Mouse (Mus musculus): Measurements from ENCODE around the gene Hoxa3.

Hoxa3 gene

DNA sequence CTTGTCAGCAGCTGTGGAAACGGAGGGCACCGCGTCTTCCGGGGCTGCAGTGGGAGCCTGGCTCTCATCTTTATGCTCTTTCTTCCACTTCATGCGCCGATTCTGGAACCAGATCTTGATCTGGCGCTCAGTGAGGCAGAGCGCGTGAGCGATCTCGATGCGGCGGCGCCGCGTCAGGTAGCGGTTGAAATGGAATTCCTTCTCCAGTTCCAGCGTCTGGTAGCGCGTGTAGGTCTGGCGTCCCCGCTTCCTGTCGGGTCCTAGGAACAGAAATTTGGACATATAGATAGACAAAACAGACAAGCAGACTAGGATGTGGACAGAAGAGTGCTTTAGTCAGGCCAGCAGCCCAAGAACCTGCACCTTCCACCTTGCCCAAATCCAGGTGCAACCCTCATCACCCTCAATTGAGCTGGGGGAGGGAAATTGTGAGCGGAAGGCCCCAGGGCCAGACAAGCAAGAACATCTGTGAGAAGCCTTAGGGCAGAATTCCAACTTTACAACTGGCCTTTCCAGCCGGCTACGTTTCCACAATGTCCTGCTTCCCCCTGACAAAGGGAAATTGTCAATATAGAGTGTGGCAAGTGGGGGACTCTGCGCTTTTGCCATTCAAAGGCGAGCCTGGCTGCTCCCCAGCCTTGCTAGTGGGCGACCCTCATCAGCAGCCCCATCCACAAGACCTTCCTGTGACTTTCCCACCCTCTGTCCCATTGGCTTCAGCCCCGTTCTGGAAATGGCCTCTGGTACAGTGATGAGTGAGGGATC lies 2.8 kb upstream of the Hoxa3 start:
- TF ChIP-seq POU5F1 (IDR thresholded peaks at IDR 0.05; ENCODE audit: borderline replicate concordance, low read length) (no peak), CTCF (conservative IDR thresholded peaks at IDR 0.05; ENCODE audit: low read length) (no peak), NANOG (IDR thresholded peaks at IDR 0.05; ENCODE audit: borderline replicate concordance, low read length) (no peak)
- Histone ChIP-seq H3K4me1 (replicated peaks; ENCODE audit: low read depth, low read length) (peaks cover 49% of the 10 kb centered on the region), H3K4me3 (replicated peaks; ENCODE audit: low read length) (no peak overlapping the region), H3K36me3 (ENCODE audit: insufficient read depth, low read length) (no peaks in the 10 kb centered on the region), H3K9me3 (ENCODE audit: low read length) (no peaks in the 10 kb centered on the region), H3K27me3 (ENCODE audit: insufficient read depth, low read length) (peaks cover 100% of the 10 kb centered on the region)

DNA sequence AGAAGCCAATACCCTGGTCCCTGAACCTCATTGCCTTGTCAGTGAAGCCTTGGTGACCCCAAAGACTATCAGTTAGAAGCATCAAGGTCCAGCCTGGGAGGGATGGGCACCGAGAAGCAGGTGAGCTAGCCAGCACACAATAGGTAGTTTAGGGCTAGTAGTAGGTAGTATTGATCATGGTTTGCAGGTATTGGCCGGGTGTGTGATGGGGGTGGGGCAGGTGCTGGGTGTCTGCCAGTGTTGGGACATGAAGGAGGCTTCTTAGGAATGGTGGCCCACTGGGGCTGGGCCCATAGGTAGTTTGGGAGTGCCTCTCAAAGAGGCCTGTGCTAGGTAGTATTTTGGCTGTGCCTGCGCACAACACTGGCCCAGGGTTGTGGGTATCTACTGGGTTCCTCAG lies 1.9 kb upstream of the Hoxa3 start:
- Histone ChIP-seq H3K27me3 (ENCODE audit: insufficient read depth, low read length) (peaks cover 99% of the 10 kb centered on the region), H3K36me3 (ENCODE audit: insufficient read depth, low read length) (no peaks in the 10 kb centered on the region), H3K9me3 (ENCODE audit: low read length) (no peaks in the 10 kb centered on the region), H3K4me1 (replicated peaks; ENCODE audit: low read depth, low read length) (peaks cover 50% of the 10 kb centered on the region), H3K4me3 (replicated peaks; ENCODE audit: low read length) (no peak overlapping the region)
- TF ChIP-seq POU5F1 (IDR thresholded peaks at IDR 0.05; ENCODE audit: borderline replicate concordance, low read length): no peak
- no peak for TF ChIP-seq NANOG (IDR thresholded peaks at IDR 0.05; ENCODE audit: borderline replicate concordance, low read length)
- no peak for TF ChIP-seq CTCF (conservative IDR thresholded peaks at IDR 0.05; ENCODE audit: low read length)

DNA sequence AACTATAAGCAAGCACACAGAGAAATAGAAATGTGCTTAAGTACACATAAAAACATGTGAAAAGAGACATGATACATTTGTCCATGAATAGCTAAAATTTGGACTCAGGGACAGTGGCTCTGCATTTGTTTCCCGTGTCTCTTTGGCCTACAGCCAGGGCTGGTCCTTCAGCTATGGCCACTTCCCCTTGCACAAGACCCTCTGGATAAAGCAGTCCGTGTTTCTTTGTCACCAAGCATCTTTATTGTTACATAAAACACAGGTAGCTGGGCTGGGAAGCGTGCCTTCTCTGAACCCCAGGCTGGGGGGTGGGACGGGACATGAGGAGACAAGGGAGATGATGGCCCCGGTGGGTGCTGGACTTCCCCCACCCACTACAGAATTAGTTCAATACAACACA lies 1.1 kb upstream of the Hoxa3 start:
- H3K9me3 ChIP-seq (ENCODE audit: low read length): no peaks in the 10 kb centered on the region
- H3K36me3 ChIP-seq (ENCODE audit: insufficient read depth, low read length): no peaks in the 10 kb centered on the region
- TF ChIP-seq NANOG (IDR thresholded peaks at IDR 0.05; ENCODE audit: borderline replicate concordance, low read length) (no peak), CTCF (conservative IDR thresholded peaks at IDR 0.05; ENCODE audit: low read length) (no peak), POU5F1 (IDR thresholded peaks at IDR 0.05; ENCODE audit: borderline replicate concordance, low read length) (no peak)
- H3K27me3 ChIP-seq (ENCODE audit: insufficient read depth, low read length): peaks cover 99% of the 10 kb centered on the region
- H3K4me3 ChIP-seq (replicated peaks; ENCODE audit: low read length): no peak overlapping the region
- H3K4me1 ChIP-seq (replicated peaks; ENCODE audit: low read depth, low read length): peaks cover 51% of the 10 kb centered on the region

DNA sequence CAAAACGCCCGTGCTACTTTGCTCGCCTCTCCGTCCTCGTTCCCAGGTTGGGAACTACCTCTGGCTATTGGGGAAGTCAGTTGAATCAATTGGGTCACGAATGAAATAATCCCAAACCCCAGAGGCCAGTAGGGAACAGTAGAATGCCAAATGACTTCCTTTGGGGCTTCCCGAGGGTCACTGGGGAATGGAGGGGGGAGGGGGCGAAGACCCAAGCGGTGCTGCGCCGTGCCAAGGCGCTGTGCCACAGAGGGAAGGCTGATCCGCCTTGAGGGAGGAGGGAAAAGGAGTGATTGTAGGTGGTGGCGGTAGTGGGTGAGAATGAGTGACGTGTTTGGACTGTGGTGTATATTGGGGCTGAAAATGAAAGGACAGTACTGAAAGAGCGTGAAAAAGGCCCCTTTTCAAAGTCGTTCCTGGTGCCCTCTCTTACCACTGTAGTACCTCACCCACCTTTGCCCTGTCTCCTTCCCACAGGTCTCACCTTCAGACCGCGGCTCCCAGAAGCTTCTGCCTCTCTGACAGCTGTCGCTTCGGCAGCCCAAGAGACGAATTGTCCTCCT lies 499 bp downstream of the Hoxa3 start:
- TF ChIP-seq NANOG (IDR thresholded peaks at IDR 0.05; ENCODE audit: borderline replicate concordance, low read length) (no peak), POU5F1 (IDR thresholded peaks at IDR 0.05; ENCODE audit: borderline replicate concordance, low read length) (no peak), CTCF (conservative IDR thresholded peaks at IDR 0.05; ENCODE audit: low read length) (no peak)
- Histone ChIP-seq H3K4me3 (replicated peaks; ENCODE audit: low read length) (peak overlapping the region; percentile 35; the same call in 1 of the 2 replicates), H3K36me3 (ENCODE audit: insufficient read depth, low read length) (no peaks in the 10 kb centered on the region), H3K4me1 (replicated peaks; ENCODE audit: low read depth, low read length) (peaks cover 57% of the 10 kb centered on the region), H3K27me3 (ENCODE audit: insufficient read depth, low read length) (peaks cover 98% of the 10 kb centered on the region), H3K9me3 (ENCODE audit: low read length) (no peaks in the 10 kb centered on the region)

DNA sequence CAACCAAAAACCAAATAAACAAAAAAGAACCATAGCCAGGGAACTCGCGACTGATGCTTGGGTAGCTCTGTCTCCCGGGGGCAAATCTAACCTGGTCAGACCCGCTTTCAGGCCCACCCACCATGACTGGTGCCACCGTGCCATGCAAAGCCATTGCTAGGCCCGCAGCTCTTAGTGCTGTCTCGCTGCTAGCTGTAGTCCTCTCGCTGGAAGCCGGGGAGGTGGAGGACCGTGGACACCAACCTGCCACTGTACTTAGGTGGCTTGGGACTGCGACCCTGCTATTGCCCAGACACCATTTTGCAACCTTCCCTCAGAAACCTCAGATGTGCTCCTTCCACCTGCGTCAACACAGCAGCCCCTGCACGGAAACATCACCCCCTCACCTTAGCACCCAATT lies 1.2 kb downstream of the Hoxa3 start:
- TF ChIP-seq NANOG (IDR thresholded peaks at IDR 0.05; ENCODE audit: borderline replicate concordance, low read length) (no peak), CTCF (conservative IDR thresholded peaks at IDR 0.05; ENCODE audit: low read length) (no peak), POU5F1 (IDR thresholded peaks at IDR 0.05; ENCODE audit: borderline replicate concordance, low read length) (no peak)
- H3K9me3 ChIP-seq (ENCODE audit: low read length): no peaks in the 10 kb centered on the region
- peaks cover 98% of the 10 kb centered on the region for H3K27me3 ChIP-seq (ENCODE audit: insufficient read depth, low read length)
- 0 out of 2 replicates have a peak overlapping the region, but pooled peaks have one; percentile 26 for H3K4me3 ChIP-seq (replicated peaks; ENCODE audit: low read length)
- H3K36me3 ChIP-seq (ENCODE audit: insufficient read depth, low read length): no peaks in the 10 kb centered on the region
- peaks cover 53% of the 10 kb centered on the region for H3K4me1 ChIP-seq (replicated peaks; ENCODE audit: low read depth, low read length)

DNA sequence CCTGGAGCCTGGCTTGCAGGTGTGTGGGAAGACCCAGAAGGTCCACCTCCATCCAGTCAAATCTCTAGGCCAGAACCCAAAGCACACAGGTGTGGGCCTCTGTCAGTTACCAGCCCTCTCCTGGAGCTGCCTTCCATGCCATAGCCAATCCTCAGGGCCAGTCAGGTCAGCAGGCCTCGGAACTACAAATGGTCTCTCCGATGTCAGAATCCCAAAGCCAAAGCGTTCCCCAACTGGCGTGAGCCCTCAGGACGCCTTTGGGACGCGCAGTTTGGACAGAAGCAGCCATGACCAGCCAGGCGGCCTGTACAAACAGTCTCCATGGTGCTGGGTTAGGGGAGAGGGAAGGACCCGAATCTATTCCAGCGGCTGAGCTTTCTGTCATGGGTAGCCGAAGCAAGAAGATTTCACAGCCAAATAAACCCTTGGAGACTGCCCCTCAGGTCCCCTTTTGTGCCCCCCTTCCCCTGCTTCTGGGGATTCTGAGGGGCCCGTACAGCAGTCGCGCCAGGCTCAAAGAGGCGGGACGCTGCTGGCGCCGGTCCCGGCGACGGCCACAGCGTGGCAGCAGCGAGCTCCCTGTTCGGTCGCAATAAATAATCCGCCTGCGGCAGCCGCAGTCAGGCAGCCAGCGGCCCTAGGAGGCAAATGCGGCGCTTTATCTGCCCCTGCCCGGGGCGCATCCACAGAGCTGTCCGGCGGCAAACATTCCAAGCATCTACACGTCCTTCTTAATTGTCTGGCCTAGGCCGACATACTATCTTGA lies 1.8 kb downstream of the Hoxa3 start:
- no peaks in the 10 kb centered on the region for H3K36me3 ChIP-seq (ENCODE audit: insufficient read depth, low read length)
- H3K27me3 ChIP-seq (ENCODE audit: insufficient read depth, low read length): peaks cover 98% of the 10 kb centered on the region
- TF ChIP-seq POU5F1 (IDR thresholded peaks at IDR 0.05; ENCODE audit: borderline replicate concordance, low read length) (no peak), NANOG (IDR thresholded peaks at IDR 0.05; ENCODE audit: borderline replicate concordance, low read length) (no peak), CTCF (conservative IDR thresholded peaks at IDR 0.05; ENCODE audit: low read length) (no peak)
- 0 out of 2 replicates have a peak overlapping the region, but pooled peaks have one; percentile 26 for H3K4me3 ChIP-seq (replicated peaks; ENCODE audit: low read length)
- peaks cover 50% of the 10 kb centered on the region for H3K4me1 ChIP-seq (replicated peaks; ENCODE audit: low read depth, low read length)
- H3K9me3 ChIP-seq (ENCODE audit: low read length): no peaks in the 10 kb centered on the region

DNA sequence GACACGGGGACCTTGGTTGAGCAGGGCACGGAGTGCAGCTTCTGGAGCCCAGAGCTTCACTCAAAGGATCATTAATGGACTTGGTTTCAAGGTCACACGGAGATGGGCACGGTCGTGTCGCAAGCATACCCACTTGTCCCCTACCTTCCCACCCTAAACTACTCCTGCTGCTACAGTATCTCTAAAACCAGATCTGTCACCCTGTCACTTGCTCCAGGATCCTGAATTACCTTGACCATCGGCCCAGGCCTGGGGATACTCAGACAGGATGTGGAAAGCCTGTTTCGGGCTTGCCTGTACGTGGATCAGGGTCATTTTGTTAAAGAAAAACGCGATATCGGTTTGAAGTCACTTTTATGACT lies 3.5 kb downstream of the Hoxa3 start:
- no peaks in the 10 kb centered on the region for H3K36me3 ChIP-seq (ENCODE audit: insufficient read depth, low read length)
- H3K4me3 ChIP-seq (replicated peaks; ENCODE audit: low read length): no peak overlapping the region
- TF ChIP-seq CTCF (conservative IDR thresholded peaks at IDR 0.05; ENCODE audit: low read length): no peak
- H3K27me3 ChIP-seq (ENCODE audit: insufficient read depth, low read length): peaks cover 98% of the 10 kb centered on the region
- H3K9me3 ChIP-seq (ENCODE audit: low read length): no peaks in the 10 kb centered on the region
- H3K4me1 ChIP-seq (replicated peaks; ENCODE audit: low read depth, low read length): peaks cover 57% of the 10 kb centered on the region

DNA sequence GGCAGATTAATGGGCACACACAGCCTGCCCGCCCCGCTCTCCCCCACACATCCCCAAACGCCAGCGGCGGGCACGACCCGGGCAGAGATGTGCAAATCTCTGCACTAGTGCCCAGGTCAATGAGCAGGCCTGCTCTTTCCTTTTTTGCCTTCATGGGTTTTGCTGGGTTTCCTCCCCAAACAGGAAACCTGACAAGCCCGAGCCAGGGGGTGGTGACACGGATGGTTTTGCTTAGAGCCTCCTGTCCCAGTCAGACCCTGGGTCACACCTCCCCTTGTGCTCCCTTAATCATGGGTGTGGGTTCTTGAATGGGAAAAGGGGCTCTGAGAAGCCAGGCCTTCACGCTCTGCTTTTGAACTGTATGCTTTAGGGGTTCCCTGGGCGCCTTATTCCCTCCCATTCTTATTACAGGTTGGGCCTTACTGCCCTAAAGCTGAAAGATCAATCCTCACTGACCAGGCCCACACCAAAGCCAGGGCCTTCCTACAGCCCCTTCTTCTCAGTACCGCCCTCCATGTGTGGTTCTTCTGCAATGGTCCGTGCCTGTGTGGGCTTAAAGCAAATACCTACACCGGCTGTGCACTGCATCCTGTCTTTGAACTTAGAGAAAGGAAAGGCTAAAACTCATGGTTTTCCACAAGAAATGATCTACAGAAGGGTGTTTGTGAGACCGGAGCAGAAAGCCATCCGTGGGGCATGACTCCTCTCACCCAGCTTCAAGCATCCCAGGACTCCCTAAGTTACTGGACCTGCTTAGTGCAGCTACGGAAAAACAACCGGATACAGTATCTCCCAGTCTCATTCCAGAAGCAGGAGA lies 4.1 kb downstream of the Hoxa3 start:
- TF ChIP-seq POU5F1 (IDR thresholded peaks at IDR 0.05; ENCODE audit: borderline replicate concordance, low read length): no peak
- TF ChIP-seq CTCF (conservative IDR thresholded peaks at IDR 0.05; ENCODE audit: low read length): no peak
- TF ChIP-seq NANOG (IDR thresholded peaks at IDR 0.05; ENCODE audit: borderline replicate concordance, low read length): no peak
- peak overlapping the region; percentile 52; the same call in 1 of the 2 replicates for H3K4me3 ChIP-seq (replicated peaks; ENCODE audit: low read length)

More for the DNA sequence above, 4.1 kb downstream of the Hoxa3 start:
- Histone ChIP-seq H3K9me3 (ENCODE audit: low read length) (no peaks in the 10 kb centered on the region), H3K36me3 (ENCODE audit: insufficient read depth, low read length) (no peaks in the 10 kb centered on the region), H3K4me1 (replicated peaks; ENCODE audit: low read depth, low read length) (peaks cover 61% of the 10 kb centered on the region), H3K27me3 (ENCODE audit: insufficient read depth, low read length) (peaks cover 98% of the 10 kb centered on the region)
